Mouse (Mus musculus): ENCODE measurements at regions not wholly inside any gene's neighbourhood (a gene's known extent, or its start where the extent isn't known, plus 50 kb on each side); places are given as distances from the start of the nearest gene placed in this dataset.

DNA sequence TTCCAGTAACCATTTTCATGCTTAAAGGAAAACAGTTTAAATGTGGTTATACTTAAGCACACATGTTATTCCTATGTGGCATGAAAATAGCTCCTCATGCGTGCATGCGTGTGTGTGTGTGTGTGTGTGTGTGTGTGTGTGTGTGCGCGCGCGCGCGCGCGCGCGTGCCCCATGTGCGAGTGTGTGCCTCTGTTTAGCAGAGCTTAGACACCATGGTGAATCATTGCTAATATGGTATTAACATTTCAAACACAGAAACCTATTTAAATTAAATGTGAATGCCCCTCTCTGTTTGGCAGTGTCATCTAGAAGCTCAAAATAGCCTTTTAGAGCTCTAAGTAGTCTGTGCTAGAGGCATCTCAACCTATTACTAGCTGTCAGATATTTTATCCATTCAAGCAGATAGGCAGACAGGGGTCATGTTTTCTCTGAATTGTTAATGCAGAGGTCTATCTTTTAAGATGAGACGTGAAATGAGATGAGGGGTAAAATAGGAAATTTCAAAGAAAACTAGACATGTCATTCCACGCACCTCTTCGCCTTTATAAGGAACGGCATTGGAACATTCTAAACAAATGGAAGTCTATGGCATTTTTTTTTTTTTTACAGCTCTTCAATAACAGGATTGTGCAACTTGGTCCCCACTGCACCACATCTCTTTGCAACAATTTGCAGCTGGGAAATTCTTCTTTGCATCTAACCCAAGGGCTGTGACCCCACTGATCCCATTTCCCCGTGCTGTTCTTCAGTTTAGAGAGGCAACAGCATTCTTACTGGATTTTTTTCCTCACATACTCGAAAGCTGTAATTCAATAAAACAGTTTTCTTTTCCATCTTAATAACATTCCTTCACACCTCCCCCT lies 51.9 kb upstream of the Tiparp start:
- no peak overlapping the region for H3K27ac ChIP-seq (ENCODE audit: control insufficient read depth, low read depth, low read length)
- DNase-seq (ENCODE audit: low read depth, low spot score): no peak
- TF ChIP-seq ETS1 (IDR thresholded peaks at IDR 0.05; ENCODE audit: low read depth, low read length) (no peak), SIN3A (IDR thresholded peaks at IDR 0.05; ENCODE audit: low read length) (no peak)
- H3K27me3 ChIP-seq (ENCODE audit: control insufficient read depth in 1 of 2, insufficient read depth in 2 of 2, low read length in 2 of 2): no peaks in the 10 kb centered on the region; a peak in 2 of 4 replicates
- H3K79me2 ChIP-seq (ENCODE audit: control insufficient read depth, insufficient read depth, low read length, poor library complexity): no peaks in the 10 kb centered on the region
- H3K9ac ChIP-seq (ENCODE audit: control insufficient read depth, low read depth, low read length, poor library complexity, severe bottlenecking): no peak overlapping the region
- no peaks in the 10 kb centered on the region for H3K9me3 ChIP-seq (replicated peaks; ENCODE audit: insufficient read depth, low read length)
- H3K4me1 ChIP-seq (ENCODE audit: control insufficient read depth in 1 of 2, insufficient read depth in 2 of 2, low read length in 2 of 2): no peaks in the 10 kb centered on the region
- H3K36me3 ChIP-seq (ENCODE audit: control insufficient read depth in 1 of 2, insufficient read depth in 2 of 2, low read length in 2 of 2): no peaks in the 10 kb centered on the region
- no peak overlapping the region for H3K4me3 ChIP-seq (ENCODE audit: control insufficient read depth in 1 of 2, insufficient read depth in 1 of 2, low read depth in 2 of 2, low read length in 2 of 2)

DNA sequence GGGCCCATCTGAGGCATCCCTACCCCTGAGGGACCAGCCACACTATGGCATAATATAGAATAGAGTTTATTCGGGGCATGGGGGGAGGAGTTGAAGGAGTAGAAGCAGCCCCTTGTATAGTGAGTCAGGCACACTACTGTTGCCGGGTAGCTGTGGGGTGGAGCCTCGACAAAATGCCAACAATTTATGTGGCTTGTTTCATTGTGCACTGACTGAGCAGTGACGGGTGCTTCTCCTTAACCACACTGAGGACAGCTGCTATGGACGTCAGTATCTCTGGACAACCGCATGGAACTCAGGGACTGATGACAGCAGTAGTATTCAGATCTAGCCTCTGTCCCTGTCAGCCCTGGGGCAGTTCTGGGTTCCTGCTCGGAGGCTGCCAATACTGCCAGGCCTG lies 53.6 kb upstream of the Tiparp start:
- no peak overlapping the region for H3K27ac ChIP-seq (ENCODE audit: control insufficient read depth, low read depth, low read length)
- no peak for DNase-seq (ENCODE audit: low read depth, low spot score)
- H3K36me3 ChIP-seq (ENCODE audit: control insufficient read depth in 1 of 2, insufficient read depth in 2 of 2, low read length in 2 of 2): no peaks in the 10 kb centered on the region
- no peaks in the 10 kb centered on the region for H3K9me3 ChIP-seq (replicated peaks; ENCODE audit: insufficient read depth, low read length)
- H3K27me3 ChIP-seq (ENCODE audit: control insufficient read depth in 1 of 2, insufficient read depth in 2 of 2, low read length in 2 of 2): no peaks in the 10 kb centered on the region; a peak in 2 of 4 replicates
- H3K9ac ChIP-seq (ENCODE audit: control insufficient read depth, low read depth, low read length, poor library complexity, severe bottlenecking): no peak overlapping the region
- H3K4me1 ChIP-seq (ENCODE audit: control insufficient read depth in 1 of 2, insufficient read depth in 2 of 2, low read length in 2 of 2): no peaks in the 10 kb centered on the region
- H3K4me3 ChIP-seq (ENCODE audit: control insufficient read depth in 1 of 2, insufficient read depth in 1 of 2, low read depth in 2 of 2, low read length in 2 of 2): no peak overlapping the region
- no peaks in the 10 kb centered on the region for H3K79me2 ChIP-seq (ENCODE audit: control insufficient read depth, insufficient read depth, low read length, poor library complexity)
- TF ChIP-seq RCOR1 (IDR thresholded peaks at IDR 0.05; ENCODE audit: low read depth, low read length): no peak
- TF ChIP-seq CHD1 (IDR thresholded peaks at IDR 0.05; ENCODE audit: low read depth, low read length): no peak
- no peak for TF ChIP-seq POLR2AphosphoS2 (IDR thresholded peaks at IDR 0.05; ENCODE audit: low read length)
- no peak for TF ChIP-seq MAX (IDR thresholded peaks at IDR 0.05; ENCODE audit: low read length)
- TF ChIP-seq NELFE (IDR thresholded peaks at IDR 0.05; ENCODE audit: low read depth, low read length): no peak
- TF ChIP-seq SMC3 (IDR thresholded peaks at IDR 0.05; ENCODE audit: low read depth, low read length): no peak
- TF ChIP-seq BHLHE40 (IDR thresholded peaks at IDR 0.05; ENCODE audit: borderline replicate concordance, low read depth, low read length): no peak
- no peak for TF ChIP-seq MAFK (IDR thresholded peaks at IDR 0.05; ENCODE audit: borderline replicate concordance, low read depth, low read length)
- no peak for TF ChIP-seq MEF2A (IDR thresholded peaks at IDR 0.05; ENCODE audit: extremely low read depth, insufficient replicate concordance, low read depth, low read length, poor library complexity, severe bottlenecking)
- no peak for TF ChIP-seq NRF1 (IDR thresholded peaks at IDR 0.05; ENCODE audit: insufficient read depth, low read depth, low read length, poor library complexity, severe bottlenecking)
- no peak for TF ChIP-seq SIN3A (IDR thresholded peaks at IDR 0.05; ENCODE audit: low read length)
- no peak for TF ChIP-seq EP300 (IDR thresholded peaks at IDR 0.05; ENCODE audit: low read depth in 1 of 2, low read length in 2 of 2)
- no peak for TF ChIP-seq MYB (IDR thresholded peaks at IDR 0.05; ENCODE audit: low read depth, low read length)

Data from MEL (cell line).